Mouse (Mus musculus) heart, postnatal 10 days (tissue): ENCODE results near the gene Serinc2. TPM values are rescaled to one million over a fixed set of nuclear protein-coding genes. Genes with fewer than 3 reads are reported as not detected.
"Not testable (repeated sequence)": the region's sequence is repeated elsewhere in the genome, so short reads cannot be mapped to it uniquely, and the experiment has no call there.

Experiments
- DNase-seq, 2 experiments: peaks; one replicate each; pipeline ENCODE4 v3.0.0; 2021
- intact Hi-C: fragments of 180-260 bp; cut with DNase I; formaldehyde crosslinking; loops from one replicate; pipeline ENCODE4 v1.15.1; 2025
- total RNA-seq, 2 experiments: library from RNA; stranded (reverse); gene quantifications; 2 replicates each; pipeline ENCODE4 v1.2.3; 2021

Gene Serinc2
- total RNA-seq, 2 experiments from 2014 or later, result 3.0 to 3.1 TPM

- intact Hi-C loops, result no loop called here
- no peak for DNase-seq
These were observed 12.4 kb downstream of the Serinc2 start for GRCm38 (mm10) chr4:130266601-130267000.

- intact Hi-C loops, result loop anchor here (1.0 kb wide), 1 partner anchor 27 kb away; no protein-coding TSS in a partner anchor
- DNase-seq, result peak; percentile 65 to 83
These were observed 14.2 kb downstream of the Serinc2 start for GRCm38 (mm10) chr4:130264698-130265349.

- DNase-seq, result no peak
- intact Hi-C loops, result loop anchor here (1.0 kb wide), 1 partner anchor 28 kb away; no protein-coding TSS in a partner anchor
These were observed 14.9 kb downstream of the Serinc2 start for GRCm38 (mm10) chr4:130264131-130264530.

- intact Hi-C loops, result no loop called here
- no peak for DNase-seq
These were observed 18.6 kb downstream of the Serinc2 start for GRCm38 (mm10) chr4:130260406-130260805.

GRCm38 (mm10) chr4:130252441-130253157 is 26.4 kb downstream of the Serinc2 start:
- peak; percentile 19 to 30 for DNase-seq
- intact Hi-C loops, result no loop called here

GRCm38 (mm10) chr4:130251763-130252162 is 27.2 kb downstream of the Serinc2 start:
- intact Hi-C loops, result no loop called here
- DNase-seq, result no peak

GRCm38 (mm10) chr4:130251172-130251705 is 27.8 kb downstream of the Serinc2 start:
- DNase-seq, result no peak
- intact Hi-C loops, result no loop called here

- intact Hi-C loops, result loop anchor here (5.0 kb wide), 2 partner anchors 111 to 286 kb away; partner anchors contain the start of gene Hcrtr1
- DNase-seq, result no peak
These were observed 30.4 kb downstream of the Serinc2 start for GRCm38 (mm10) chr4:130248636-130249035.

GRCm38 (mm10) chr4:130246132-130246531 is 32.9 kb downstream of the Serinc2 start:
- intact Hi-C loops, result loop anchor here (2.0 to 5.0 kb wide), 3 partner anchors 47 to 284 kb away; partner anchors contain the start of gene Hcrtr1
- DNase-seq, result peak; percentile 72 to 85

GRCm38 (mm10) chr4:130244749-130245148 is 34.3 kb downstream of the Serinc2 start:
- intact Hi-C loops, result loop anchor here (5.0 kb wide), 2 partner anchors 107 to 282 kb away; partner anchors contain the start of gene Hcrtr1
- no peak for DNase-seq

- DNase-seq, intact Hi-C loops: not testable (repeated sequence)
These were observed 35.4 kb downstream of the Serinc2 start for GRCm38 (mm10) chr4:130243621-130244020.

- intact Hi-C loops, result no loop called here
- DNase-seq, result no peak
These were observed 36.0 kb downstream of the Serinc2 start for GRCm38 (mm10) chr4:130242956-130243355.

- intact Hi-C loops, result no loop called here
- DNase-seq, result no peak
These were observed 38.3 kb downstream of the Serinc2 start for GRCm38 (mm10) chr4:130240695-130241094.

GRCm38 (mm10) chr4:130237607-130238006 is 41.4 kb downstream of the Serinc2 start:
- intact Hi-C loops, result no loop called here

GRCm38 (mm10) chr4:130236361-130236760 is 42.6 kb downstream of the Serinc2 start:
- intact Hi-C loops, result no loop called here
- no peak for DNase-seq

More at GRCm38 (mm10) chr4:130237607-130238006, 41.4 kb downstream of the Serinc2 start:
- DNase-seq, result no peak

GRCm38 (mm10) chr4:130224071-130224470 is 54.9 kb downstream of the Serinc2 start:
- no peak for DNase-seq
- intact Hi-C loops, result no loop called here

- DNase-seq, result no peak
- intact Hi-C loops, result no loop called here
These were observed 56.8 kb downstream of the Serinc2 start, which contains the start of gene Gm853 for GRCm38 (mm10) chr4:130222179-130222578. Gene Gm853, minus strand, starts transcription at chr4:130222401.

GRCm38 (mm10) chr4:130220176-130220575 is 58.8 kb downstream of the Serinc2 start:
- intact Hi-C loops, result no loop called here
- DNase-seq, result no peak

GRCm38 (mm10) chr4:130215392-130215791 is 63.6 kb downstream of the Serinc2 start:
- no peak for DNase-seq
- intact Hi-C loops, result no loop called here

- intact Hi-C loops, result no loop called here
- no peak for DNase-seq
These were observed 65.1 kb downstream of the Serinc2 start for GRCm38 (mm10) chr4:130213857-130214256.

GRCm38 (mm10) chr4:130213197-130213596 is 65.8 kb downstream of the Serinc2 start:
- intact Hi-C loops, result no loop called here
- no peak for DNase-seq
